ENCODE assay signal across 20 mouse cellular contexts in the genomic region with DNA sequence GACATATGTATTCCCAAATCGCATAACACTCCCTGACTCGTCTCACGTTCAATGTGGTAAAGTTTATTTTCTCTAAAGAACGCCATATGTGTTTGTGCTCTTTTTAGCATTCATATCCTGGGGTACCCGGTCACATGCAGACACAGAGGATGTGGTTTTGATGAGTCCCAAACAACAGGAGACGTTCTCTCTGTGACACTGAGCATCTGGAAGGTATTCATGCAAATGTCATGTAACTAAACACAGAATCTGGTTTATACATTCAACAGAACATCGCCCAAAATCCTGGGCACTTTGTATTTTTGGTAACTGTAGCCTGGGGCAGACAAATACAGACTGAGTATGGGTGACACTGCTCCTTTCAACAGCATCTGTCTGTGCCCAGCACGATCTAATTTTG.
DNase-seq lines count a peak whose midpoint lies in the region; ATAC-seq lines count a peak whose summit lies in the region.
"Had no signal": no experiment of that assay in that cellular context is flagged by ENCODE, and none has a peak within 500 bp of the region (broad histone marks: within the 10 kb centered on the region; RNA-seq: fewer than 3 reads in every experiment).

No protein-coding gene starts in this region.

- H3K27ac ChIP-seq in forebrain, embryonic 14.5 days (ENCODE audit: low read depth, low read length): no peak overlapping the region
- H3K27ac ChIP-seq: hindbrain, embryonic 13.5 days; kidney, postnatal 0 days; midbrain, embryonic 13.5 days had no signal

- H3K4me3 ChIP-seq in forebrain, embryonic 14.5 days (ENCODE audit: low read depth, low read length): no peak overlapping the region
- H3K4me3 ChIP-seq: hindbrain, embryonic 13.5 days; midbrain, embryonic 13.5 days; myocyte had no signal

- H3K9me3 ChIP-seq in forebrain, embryonic 14.5 days (replicated peaks; ENCODE audit: control insufficient read depth, low read length): no peaks in the 10 kb centered on the region
- H3K9me3 ChIP-seq: hindbrain, embryonic 13.5 days; midbrain, embryonic 13.5 days had no signal

- no peak for DNase-seq in frontal cortex, postnatal 10 days (ENCODE audit: low spot score in 2 of 2)
- peak; percentile 17 to 42 for DNase-seq in right cerebral cortex, adult 2 months (ENCODE audit: low spot score in 2 of 2)
- DNase-seq in right cerebral cortex, postnatal 25 days: no peak
- peak; percentile 53 for DNase-seq in brain, adult 2 months (ENCODE audit: low read depth, low spot score)
- DNase-seq in forebrain, embryonic 14.5 days (ENCODE audit: low spot score): no peak
- DNase-seq: adrenal gland, postnatal 36 days; cerebellum, adult 8-10 months; heart, postnatal 14 days; lung, adult 2 months; lung, postnatal 4 days had no signal

- no peak overlapping the region for H3K4me2 ChIP-seq in forebrain, embryonic 14.5 days (ENCODE audit: low read length)
- H3K4me2 ChIP-seq: heart, embryonic 11.5 days; hindbrain, embryonic 13.5 days; midbrain, embryonic 13.5 days had no signal

- H3K36me3 ChIP-seq in forebrain, embryonic 14.5 days (ENCODE audit: control insufficient read depth, insufficient read depth, low read length): no peaks in the 10 kb centered on the region
- H3K36me3 ChIP-seq: hindbrain, embryonic 13.5 days; midbrain, embryonic 13.5 days had no signal

- peak; percentile 57 for ATAC-seq in frontal cortex, adult (ENCODE audit: low TSS enrichment)
- ATAC-seq in neutrophil, adult 5-6 weeks (ENCODE audit: extremely low read depth, insufficient number of reproducible peaks, low FRiP score, poor library complexity, severe bottlenecking): peak; percentile 41; the same call in 1 of the 2 replicates
- ATAC-seq in megakaryocyte, adult 5-6 weeks (ENCODE audit: poor library complexity, severe bottlenecking): no peak
- no peak for ATAC-seq in forebrain, embryonic 14.5 days
- ATAC-seq: intestine, embryonic 16.5 days; midbrain, embryonic 13.5 days; Patski had no signal

- H3K9ac ChIP-seq in forebrain, embryonic 14.5 days (ENCODE audit: low read length): no peak overlapping the region
- H3K9ac ChIP-seq: hindbrain, embryonic 13.5 days; midbrain, embryonic 13.5 days had no signal

- WGBS in forebrain, embryonic 14.5 days: 78% methylated on average over 8 of the region's 8 CpGs

- no peaks in the 10 kb centered on the region for H3K27me3 ChIP-seq in forebrain, embryonic 14.5 days (replicated peaks; ENCODE audit: control insufficient read depth, insufficient read depth, low read length)
- H3K27me3 ChIP-seq: hindbrain, embryonic 13.5 days; midbrain, embryonic 13.5 days; Patski had no signal

- H3K4me1 ChIP-seq in forebrain, embryonic 14.5 days (ENCODE audit: control insufficient read depth, insufficient read depth, low read length): no peaks in the 10 kb centered on the region
- H3K4me1 ChIP-seq: hindbrain, embryonic 13.5 days; midbrain, embryonic 13.5 days had no signal

Comparison
In these comparisons a context has a peak if more than half of its experiments do, and no peak if none do; other contexts are left out.
1. DNase-seq: peak in right cerebral cortex, adult 2 months (2 of 2) and brain, adult 2 months (single experiment); none in frontal cortex, postnatal 10 days (0 of 2), right cerebral cortex, postnatal 25 days (single experiment) and forebrain, embryonic 14.5 days (single experiment).
2. ATAC-seq: peak in frontal cortex, adult (single experiment) and neutrophil, adult 5-6 weeks (single experiment); none in megakaryocyte, adult 5-6 weeks (single experiment) and forebrain, embryonic 14.5 days (single experiment).